Mouse (Mus musculus) stomach, postnatal 0 days (tissue): ENCODE results near the gene Bbs4.

Source experiments
- CTCF ChIP-seq: IDR thresholded peaks from 2 replicates; pipeline ENCODE4 v1.5.1; 2016; ENCODE audit warnings: antibody characterized with exemption, low read depth, mild to moderate bottlenecking, moderate library complexity
- EP300 ChIP-seq: optimal IDR thresholded peaks from 2 replicates; pipeline ENCODE3; 2016; ENCODE audit warnings: antibody characterized with exemption

GRCm38 (mm10) chr9:59285614-59286013 lies 67.7 kb downstream of the Bbs4 start:
- TF ChIP-seq CTCF (no peak), EP300 (no peak)
